Mouse (Mus musculus) NIH3T3 (cell line): ENCODE measurements around the gene Olfr391-ps.

Experiments used
- DNase-seq: peaks from one replicate; pipeline ENCODE4 v3.0.0-alpha.2; 2012; ENCODE audit warnings: low read depth

Gene Olfr391-ps

GRCm38 (mm10) chr11:73802952-73803351 is at the start of gene Olfr391-ps:
Gene Olfr391-ps, minus strand, starts transcription at chr11:73803052.
- no peak for DNase-seq

DNA sequence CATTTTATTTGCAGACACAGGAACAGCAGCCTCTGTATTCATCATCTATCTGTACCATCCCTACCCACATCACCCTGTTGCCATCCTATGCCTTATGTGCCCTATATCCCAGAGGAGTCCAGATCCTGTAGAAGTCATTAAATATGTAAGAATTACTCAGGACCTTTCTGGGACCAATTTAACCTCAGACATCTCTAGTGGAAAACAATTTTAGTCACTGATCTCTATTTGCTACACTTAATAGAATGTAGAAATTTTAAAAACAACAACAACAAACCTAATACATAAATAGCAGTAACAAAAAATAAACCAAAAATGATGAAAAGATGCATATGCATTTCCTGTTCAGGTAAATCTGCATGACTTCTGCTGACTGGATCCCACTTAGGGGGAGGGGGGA is 48.5 kb upstream of the Olfr391-ps start, which contains the start of gene Olfr393:
TSS of gene Olfr393 (minus strand) at position 101 of the 400 bp plus-strand sequence.
- DNase-seq = no peak

DNA sequence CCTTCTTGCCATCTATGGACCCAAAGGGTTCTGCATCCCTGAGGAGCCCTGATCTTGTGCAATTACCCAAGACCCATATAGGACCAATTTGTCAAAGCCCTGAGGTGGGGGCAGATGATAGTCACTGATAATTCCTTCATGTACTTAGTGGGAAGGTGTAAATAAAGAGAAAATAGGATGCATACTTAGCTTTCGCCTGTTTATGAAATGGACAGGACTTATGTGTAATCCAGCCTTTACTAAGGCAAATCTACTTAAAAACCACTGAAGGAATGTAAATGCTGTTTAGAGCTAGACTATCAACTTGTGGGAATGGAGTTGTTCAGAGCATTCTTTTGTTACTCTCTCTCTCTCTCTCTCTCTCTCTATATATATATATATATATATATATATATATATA is 14.1 kb upstream of the Olfr391-ps start, which contains the start of gene Olfr392:
TSS of gene Olfr392 (minus strand) at position 101 of the 400 bp plus-strand sequence.
- no peak for DNase-seq

DNA sequence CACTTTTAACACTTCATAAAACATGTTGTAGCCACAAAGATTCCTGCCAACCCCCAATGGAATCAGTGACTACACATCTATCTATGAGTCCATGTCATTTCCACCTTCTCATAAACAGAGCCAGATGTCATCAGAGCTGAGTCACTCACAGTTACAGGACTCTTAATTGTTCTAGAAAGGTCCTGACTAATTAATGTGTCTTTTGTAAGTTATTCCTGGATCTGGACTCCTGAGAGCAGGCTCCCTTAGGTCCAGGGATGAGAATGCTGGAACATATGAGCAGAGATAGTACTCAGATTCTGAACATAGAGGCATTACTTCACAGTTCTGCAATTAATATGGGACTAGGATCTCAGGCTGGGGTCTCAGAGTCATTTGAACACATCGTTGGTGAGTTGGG is 20.2 kb downstream of the Olfr391-ps start, which contains the start of gene Olfr390:
TSS of gene Olfr390 (plus strand) at position 301 of the 400 bp plus-strand sequence.
- no peak for DNase-seq

DNA sequence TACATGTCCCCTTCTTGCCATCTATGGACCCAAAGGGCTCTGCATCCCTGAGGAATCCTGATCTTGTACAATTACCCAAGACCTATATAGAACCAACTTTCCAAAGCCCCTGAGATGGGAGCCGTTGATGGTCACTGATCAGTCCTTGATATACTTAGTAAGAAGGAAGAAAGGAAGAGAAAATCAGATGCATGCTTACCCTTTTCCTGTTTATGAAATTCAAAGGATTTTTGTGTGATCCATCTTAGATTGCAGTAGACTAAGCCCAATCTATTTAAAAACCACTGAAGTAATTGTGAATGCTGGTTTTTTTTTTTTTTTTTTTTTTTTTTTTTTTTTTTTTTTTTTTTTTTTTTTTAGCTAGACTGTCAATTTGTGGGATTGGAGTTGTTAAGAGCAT is 22.2 kb downstream of the Olfr391-ps start, which contains the start of gene Olfr389:
TSS of gene Olfr389 (minus strand) at position 101 of the 400 bp plus-strand sequence.
- DNase-seq = no peak

DNA sequence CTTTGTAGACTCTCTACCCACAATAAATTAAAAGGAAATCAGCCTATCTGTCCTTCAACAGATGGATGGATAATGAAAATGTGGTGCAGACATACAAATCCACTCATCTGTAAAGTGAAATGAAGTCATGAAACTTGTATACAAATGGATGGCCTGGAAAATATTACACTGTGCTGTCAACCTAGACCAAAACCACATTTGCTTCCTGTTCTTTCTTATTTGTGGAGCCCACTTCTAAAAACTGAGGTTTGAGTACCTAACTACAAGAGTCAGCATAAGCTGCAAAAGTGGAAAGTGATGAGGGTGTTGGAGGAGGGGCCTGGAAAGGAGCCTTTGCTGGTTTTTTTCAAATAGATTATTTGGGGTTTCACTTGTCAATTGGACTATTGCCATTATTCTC is 43.7 kb downstream of the Olfr391-ps start:
- DNase-seq = no peak
